Mouse (Mus musculus): Measurements from ENCODE around the gene Vmn1r85.
"Not testable (repeated sequence)": the region's sequence is repeated elsewhere in the genome, so short reads cannot be mapped to it uniquely, and the experiment has no call there.

Vmn1r85 gene

GRCm38 (mm10) chr7:13095073-13095472 is at the start of gene Vmn1r85:
TSS of gene Vmn1r85 (minus strand) at chr7:13095173.
- in situ Hi-C loops (cut with MboI, MseI): loop anchor here (25.0 kb wide), 1 partner anchor 633 kb away; no protein-coding TSS in a partner anchor

DNA sequence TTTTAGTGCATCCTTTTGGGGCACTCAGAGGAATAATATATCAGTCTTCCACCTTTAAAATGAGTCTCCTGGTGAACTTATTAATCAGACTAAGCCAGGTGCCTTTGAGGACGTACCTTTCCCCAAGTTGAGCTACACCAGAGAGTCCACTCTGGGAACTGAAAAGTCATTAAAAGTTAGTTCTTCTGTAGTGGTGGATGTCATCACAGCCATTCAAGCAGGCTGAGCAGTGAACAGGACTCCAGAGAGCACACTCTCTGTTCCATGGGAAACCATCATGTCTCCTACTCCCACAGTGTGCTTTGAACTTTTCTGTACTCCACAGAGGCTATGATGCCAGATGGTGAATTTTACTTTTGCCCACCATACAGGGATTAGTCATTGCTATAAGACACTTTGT is 45.1 kb upstream of the Vmn1r85 start, which contains the start of gene Vmn1r87:
Gene Vmn1r87 (minus strand): TSS at position 101 of the 400 bp plus-strand sequence.
- in situ Hi-C loops (cut with MboI, MseI): no loop called here

- in situ Hi-C loops (cut with MboI, MseI): no loop called here
Observed at GRCm38 (mm10) chr7:13137340-13137739, 42.4 kb upstream of the Vmn1r85 start.

- in situ Hi-C loops (cut with MboI, MseI): no loop called here
Observed at GRCm38 (mm10) chr7:13131856-13132255, 36.9 kb upstream of the Vmn1r85 start.

- in situ Hi-C loops (cut with MboI, MseI): not testable (repeated sequence)
Observed at GRCm38 (mm10) chr7:13123554-13124153, 28.7 kb upstream of the Vmn1r85 start.

DNA sequence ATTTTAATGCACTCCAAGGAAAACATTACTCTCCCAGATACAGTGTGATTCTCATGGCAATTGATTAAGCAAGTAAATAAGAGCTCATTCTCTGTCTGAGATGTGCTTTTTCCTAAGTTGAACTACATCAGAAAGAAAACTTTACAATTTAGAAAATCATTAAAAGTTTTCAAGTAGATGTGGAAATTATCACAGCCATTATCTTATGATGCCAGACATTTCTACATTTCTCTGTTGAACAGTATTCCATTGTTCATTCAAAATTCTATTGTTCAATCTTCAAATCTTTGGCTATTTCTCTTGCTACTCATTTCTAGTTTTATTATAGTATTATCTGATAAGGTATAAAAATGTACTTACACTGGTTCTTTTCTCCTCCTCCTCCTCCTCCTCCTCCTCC is 24.8 kb upstream of the Vmn1r85 start, which contains the start of gene Vmn1r86:
Gene Vmn1r86 (minus strand): TSS at position 101 of the 400 bp plus-strand sequence.
- in situ Hi-C loops (cut with MboI, MseI): no loop called here

DNA sequence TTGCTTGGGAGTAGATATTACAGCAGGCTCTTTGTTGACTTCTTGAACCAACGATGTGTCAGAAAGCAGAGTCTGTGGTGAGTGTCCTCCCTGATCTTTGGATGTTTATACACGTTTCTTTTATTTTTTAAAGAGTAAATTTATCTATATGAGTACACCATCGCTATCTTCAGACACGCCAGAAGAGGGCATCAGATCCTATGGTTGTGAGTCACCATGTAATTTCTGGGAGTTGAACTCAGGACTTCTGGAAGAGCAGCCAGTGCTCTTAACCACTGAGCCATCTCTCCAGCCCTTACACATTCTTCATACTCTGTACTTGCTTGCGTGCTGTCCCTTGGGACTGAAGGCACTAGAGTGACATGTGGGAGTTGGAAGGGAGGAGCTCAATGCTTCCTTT is 22.7 kb downstream of the Vmn1r85 start:
- in situ Hi-C loops (cut with MboI, MseI): no loop called here

DNA sequence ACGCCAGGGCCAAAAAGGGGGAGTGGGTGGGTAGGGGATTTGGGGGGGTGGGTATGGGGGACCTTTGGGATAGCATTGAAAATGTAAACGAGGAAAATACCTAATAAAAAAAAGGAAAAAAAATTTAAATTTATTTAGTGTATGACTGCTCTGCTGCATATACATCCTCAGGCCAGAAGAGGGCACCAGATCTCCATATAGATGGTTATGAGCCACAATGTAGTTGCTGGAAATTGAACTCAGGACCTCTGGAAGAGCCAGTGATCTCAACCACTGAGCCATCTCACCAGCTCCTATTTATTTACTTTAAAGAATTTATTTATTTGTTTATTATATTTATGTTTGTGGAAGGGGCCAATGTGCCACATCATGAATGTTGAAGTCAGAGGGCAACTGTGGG is 31.6 kb downstream of the Vmn1r85 start:
- in situ Hi-C loops (cut with MboI, MseI): not testable (repeated sequence)

GRCm38 (mm10) chr7:13059536-13059935 is 35.4 kb downstream of the Vmn1r85 start:
- in situ Hi-C loops (cut with MboI, MseI): no loop called here

- in situ Hi-C loops (cut with MboI, MseI): no loop called here
Observed at GRCm38 (mm10) chr7:13056913-13057700, 37.9 kb downstream of the Vmn1r85 start.

DNA sequence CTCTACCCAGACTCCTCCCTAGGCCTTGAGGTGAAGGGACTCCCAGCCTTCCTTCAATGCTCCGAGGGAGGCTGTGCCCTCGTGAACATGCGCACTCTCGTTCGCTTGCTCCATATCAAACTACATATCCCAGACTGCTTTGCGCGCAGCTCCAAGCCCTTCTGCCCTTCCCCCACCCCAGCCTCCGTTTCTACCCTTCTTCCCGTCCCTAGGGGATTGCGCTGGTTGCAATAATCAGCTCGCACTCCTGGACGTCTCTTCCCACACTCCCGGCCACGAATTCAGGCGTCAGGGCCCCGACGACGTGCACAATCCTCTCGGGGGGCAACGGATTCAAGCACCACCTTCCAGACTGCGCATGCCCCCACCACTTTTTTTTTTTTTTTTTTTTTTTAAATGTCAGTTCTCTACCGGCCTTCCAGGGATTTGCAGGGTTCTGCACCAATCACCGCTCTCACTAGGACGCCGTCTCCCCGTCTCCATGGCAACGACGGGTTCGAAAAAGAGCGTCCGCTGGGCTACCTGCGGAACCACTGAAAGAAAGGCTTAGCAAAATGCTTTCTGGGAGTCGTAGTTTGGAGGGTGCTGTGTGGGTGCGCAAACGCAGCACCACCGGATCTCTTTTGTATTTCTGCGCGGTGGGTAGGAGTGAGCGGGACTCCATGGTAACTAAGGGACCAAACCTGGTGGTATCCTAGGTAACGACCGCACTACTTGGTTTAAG is 40.5 kb downstream of the Vmn1r85 start, which contains the start of gene Mzf1:
Gene Mzf1 (minus strand): TSS at position 478 of the 724 bp plus-strand sequence.
- in situ Hi-C loops (cut with MboI, MseI): no loop called here

DNA sequence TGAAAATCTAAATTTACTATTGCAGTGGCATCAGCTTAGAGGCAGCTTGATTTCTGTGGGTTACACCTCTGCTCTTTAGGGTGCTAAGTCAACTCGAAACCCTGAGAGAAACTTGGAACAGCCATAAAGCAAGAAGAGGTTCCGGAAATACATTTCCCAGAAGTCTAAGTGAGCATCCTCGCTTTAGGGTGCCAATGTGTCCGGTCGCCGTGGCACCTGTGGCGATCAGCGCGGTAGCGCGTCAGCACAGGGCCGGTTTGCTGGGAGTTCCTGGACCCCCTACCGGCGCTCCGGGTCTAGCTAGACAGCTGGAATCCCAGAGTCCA is 41.0 kb downstream of the Vmn1r85 start:
- in situ Hi-C loops (cut with MboI, MseI): no loop called here

DNA sequence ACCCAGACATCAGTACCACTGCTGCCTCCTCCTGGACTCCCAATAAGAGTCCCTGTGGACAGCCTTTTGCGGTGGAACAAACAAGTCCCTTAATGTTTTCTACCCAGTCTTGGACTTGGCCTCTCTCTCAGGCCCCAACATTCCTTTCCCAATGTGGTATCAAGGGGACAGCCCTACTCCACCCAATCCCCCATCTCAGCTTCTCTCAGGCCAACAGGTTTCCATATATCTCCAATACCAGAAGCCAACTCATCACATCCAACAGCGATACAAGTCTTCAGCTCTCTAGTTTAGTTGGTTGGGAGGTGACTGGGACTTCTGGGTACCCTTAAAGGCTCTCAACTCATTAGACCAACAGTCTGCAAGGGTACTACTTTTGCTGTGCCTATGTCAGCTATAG is 41.5 kb downstream of the Vmn1r85 start:
- in situ Hi-C loops (cut with MboI, MseI): no loop called here

DNA sequence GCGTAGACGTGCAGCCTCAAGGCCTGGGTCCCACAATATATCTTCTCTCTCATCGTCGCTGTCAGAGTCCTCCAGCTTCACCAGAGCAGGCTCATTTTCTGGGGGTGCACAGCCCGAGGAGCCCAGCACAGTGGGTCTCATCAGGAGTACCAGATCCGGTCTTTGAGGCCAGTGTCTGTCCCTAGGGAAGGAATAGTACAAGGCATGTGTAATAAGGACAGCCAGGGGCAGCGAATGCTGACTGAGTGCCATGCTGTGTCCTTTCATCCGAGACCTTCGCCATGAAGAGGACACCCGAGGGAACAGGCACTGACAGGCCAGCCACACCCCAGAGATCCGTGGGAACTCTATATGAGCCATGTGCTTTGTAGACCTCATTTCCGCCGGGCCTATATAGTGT is 42.0 kb downstream of the Vmn1r85 start:
- in situ Hi-C loops (cut with MboI, MseI): no loop called here

GRCm38 (mm10) chr7:13046084-13046483 is 48.9 kb downstream of the Vmn1r85 start:
- in situ Hi-C loops (cut with MboI, MseI): no loop called here

DNA sequence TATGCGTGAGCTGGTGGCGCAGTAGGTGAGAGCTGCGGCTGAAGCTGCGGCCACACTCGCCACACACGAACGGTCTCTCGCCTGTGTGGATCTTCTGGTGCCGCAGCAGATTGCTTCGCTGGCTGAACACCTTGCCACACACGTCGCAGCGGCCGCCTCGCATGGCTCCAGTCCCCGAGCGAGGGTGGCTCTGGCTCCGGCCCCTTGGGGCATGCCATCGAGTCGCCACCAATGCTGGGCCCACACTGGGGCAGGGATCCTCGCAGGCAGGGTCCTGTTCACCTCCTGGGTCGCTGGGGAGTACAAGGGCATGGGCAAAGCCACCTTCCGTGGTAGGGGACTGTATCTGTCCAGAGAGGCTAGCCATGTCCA is 50.7 kb downstream of the Vmn1r85 start:
- in situ Hi-C loops (cut with MboI, MseI): loop anchor here (5.0 kb wide), 1 partner anchor 37 kb away; no protein-coding TSS in a partner anchor

- in situ Hi-C loops (cut with MboI, MseI): loop anchor here (5.0 kb wide), 1 partner anchor 36 kb away; no protein-coding TSS in a partner anchor
Observed at GRCm38 (mm10) chr7:13043445-13044253, 51.3 kb downstream of the Vmn1r85 start.

DNA sequence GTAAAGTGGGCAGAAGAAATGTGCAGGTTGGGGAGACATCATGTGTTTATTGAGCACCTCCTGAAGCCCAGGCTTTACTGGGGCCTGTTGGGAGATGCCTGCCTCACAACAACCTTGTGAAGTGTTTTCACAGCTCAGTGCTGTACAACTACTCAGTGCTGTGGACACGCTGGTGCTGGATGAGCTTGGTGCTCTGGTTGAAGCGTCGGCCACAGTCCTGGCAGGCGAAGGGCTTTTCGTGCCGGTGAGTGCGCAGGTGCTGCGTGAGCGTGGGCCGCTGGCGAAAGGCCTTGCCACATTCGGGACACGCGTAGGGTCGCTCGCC is 51.9 kb downstream of the Vmn1r85 start:
- in situ Hi-C loops (cut with MboI, MseI): loop anchor here (5.0 kb wide), 1 partner anchor 36 kb away; no protein-coding TSS in a partner anchor

DNA sequence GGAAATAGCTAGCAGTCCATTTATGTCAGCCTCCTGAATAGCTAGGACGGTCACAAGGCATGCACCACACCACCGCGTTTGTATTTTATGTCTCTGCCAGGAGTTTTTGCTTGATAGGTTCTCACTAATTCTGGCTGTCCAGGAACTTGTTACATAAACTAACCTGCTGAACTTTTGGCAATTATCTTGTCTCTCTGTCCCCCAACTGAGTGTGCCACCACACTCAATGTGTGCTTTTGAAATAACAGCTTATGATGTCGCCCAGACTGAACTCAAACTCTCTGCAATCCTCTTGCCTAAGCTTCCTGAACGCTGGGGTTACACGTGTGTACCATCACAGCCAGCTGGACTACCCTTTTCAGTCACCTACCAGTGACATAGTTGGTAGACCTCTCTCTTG is 52.5 kb downstream of the Vmn1r85 start:
- in situ Hi-C loops (cut with MboI, MseI): loop anchor here (5.0 kb wide), 1 partner anchor 35 kb away; no protein-coding TSS in a partner anchor

- in situ Hi-C loops (cut with MboI, MseI): loop anchor here (5.0 kb wide), 1 partner anchor 34 kb away; no protein-coding TSS in a partner anchor
Observed at GRCm38 (mm10) chr7:13041256-13041655, 53.7 kb downstream of the Vmn1r85 start.

GRCm38 (mm10) chr7:13039181-13039580 is 55.8 kb downstream of the Vmn1r85 start:
- in situ Hi-C loops (cut with MboI, MseI): no loop called here

Data from regulatory T cell (primary cell).